Mouse (Mus musculus) MEL (cell line): Measurements from ENCODE around the gene Phf7. TPM values are rescaled to one million over a fixed set of nuclear protein-coding genes. Genes with fewer than 3 reads are reported as not detected.

Experiments
- DNase-seq: peaks from one replicate; pipeline ENCODE4 v3.0.0; 2011; ENCODE audit warnings: low read depth, low spot score
- H3K27ac ChIP-seq: 2 replicates; pipeline ENCODE4 v1.5.1; 2012; ENCODE audit warnings: low read depth, mild to moderate bottlenecking, control low read depth, low read length, moderate library complexity; ENCODE audit not compliant: control insufficient read depth
- H3K27me3 ChIP-seq, 2 experiments: fragments of 150-350 bp in 1 of 2; sonication (generic) in 1 of 2; 2 replicates each; pipeline ENCODE4 v1.6.1; 2012; ENCODE audit warnings: low read length in 2 of 2, mild to moderate bottlenecking in 2 of 2, improper control_type of control experiment in 1 of 2, moderate library complexity in 1 of 2; ENCODE audit not compliant: insufficient read depth in 2 of 2, control insufficient read depth in 1 of 2
- H3K36me3 ChIP-seq, 2 experiments: 2 replicates each; pipeline ENCODE4 v1.6.1; 2012 to 2014; ENCODE audit warnings: low read length in 2 of 2, improper control_type of control experiment in 1 of 2, inconsistent platforms in 1 of 2, mild to moderate bottlenecking in 1 of 2; ENCODE audit not compliant: insufficient read depth in 2 of 2, control insufficient read depth in 1 of 2
- H3K4me1 ChIP-seq, 2 experiments: fragments of 150-350 bp in 1 of 2; sonication (generic) in 1 of 2; 2 replicates each; pipeline ENCODE4 v1.6.1; 2012; ENCODE audit warnings: low read length in 2 of 2, improper control_type of control experiment in 1 of 2, mild to moderate bottlenecking in 1 of 2; ENCODE audit not compliant: insufficient read depth in 2 of 2, control insufficient read depth in 1 of 2
- H3K4me3 ChIP-seq, 2 experiments: fragments of 150-350 bp in 1 of 2; sonication (generic) in 1 of 2; 2 replicates each; pipeline ENCODE4 v1.5.1; 2012; ENCODE audit warnings: low read depth in 2 of 2, low read length in 2 of 2, mild to moderate bottlenecking in 2 of 2, moderate library complexity in 2 of 2, control low read depth in 1 of 2, improper control_type of control experiment in 1 of 2; ENCODE audit not compliant: control insufficient read depth in 1 of 2, insufficient read depth in 1 of 2
- H3K79me2 ChIP-seq: 2 replicates; pipeline ENCODE4 v1.6.1; 2012; ENCODE audit warnings: mild to moderate bottlenecking, low read length, moderate library complexity; ENCODE audit not compliant: control insufficient read depth, poor library complexity, insufficient read depth
- H3K9ac ChIP-seq: 2 replicates; pipeline ENCODE4 v1.6.1; 2012; ENCODE audit warnings: low read depth, mild to moderate bottlenecking, control low read depth, low read length, moderate library complexity; ENCODE audit not compliant: control insufficient read depth, poor library complexity, severe bottlenecking
- H3K9me3 ChIP-seq: fragments of 150-350 bp; sonication (generic); replicated peaks from 2 replicates; pipeline ENCODE4 v1.6.1; 2012; ENCODE audit warnings: mild to moderate bottlenecking, low read length, improper control_type of control experiment, moderate library complexity; ENCODE audit not compliant: insufficient read depth
- CHD1 ChIP-seq: IDR thresholded peaks from 2 replicates; pipeline ENCODE4 v1.6.1; 2012; ENCODE audit warnings: low read depth, mild to moderate bottlenecking, inconsistent platforms, low read length, improper control_type of control experiment
- CHD2 ChIP-seq: IDR thresholded peaks from 2 replicates; pipeline ENCODE4 v1.6.1; 2011; ENCODE audit warnings: low read length, improper control_type of control experiment
- CTCF ChIP-seq, 3 experiments: IDR thresholded peaks in 2 of 3; conservative IDR thresholded peaks in 1 of 3; 2 replicates each; pipeline ENCODE4 v1.5.1; 2011 to 2012; ENCODE audit warnings: low read length in 3 of 3, low read depth in 2 of 3, mild to moderate bottlenecking in 2 of 3, improper control_type of control experiment in 1 of 3, inconsistent platforms in 1 of 3, mixed read lengths in 1 of 3, moderate library complexity in 1 of 3; ENCODE audit not compliant: control insufficient read depth in 1 of 3, insufficient read depth in 1 of 3, poor library complexity in 1 of 3, severe bottlenecking in 1 of 3
- E2F4 ChIP-seq: IDR thresholded peaks from 2 replicates; pipeline ENCODE4 v1.6.1; 2011; ENCODE audit warnings: low read depth, low read length, improper control_type of control experiment, borderline replicate concordance
- ETS1 ChIP-seq: IDR thresholded peaks from 2 replicates; pipeline ENCODE4 v1.6.1; 2012; ENCODE audit warnings: low read depth, mild to moderate bottlenecking, inconsistent platforms, low read length, improper control_type of control experiment, moderate library complexity
- GATA1 ChIP-seq: IDR thresholded peaks from 2 replicates; pipeline ENCODE4 v1.6.1; 2011; ENCODE audit warnings: low read depth, low read length, improper control_type of control experiment
- HCFC1 ChIP-seq: IDR thresholded peaks from 2 replicates; pipeline ENCODE4 v1.6.1; 2012; ENCODE audit warnings: low read depth, mild to moderate bottlenecking, inconsistent platforms, low read length, improper control_type of control experiment, moderate library complexity
- MAX ChIP-seq: IDR thresholded peaks from 2 replicates; pipeline ENCODE4 v1.6.1; 2011; ENCODE audit warnings: low read length, improper control_type of control experiment
- MAZ ChIP-seq: IDR thresholded peaks from 2 replicates; pipeline ENCODE4 v1.6.1; 2012; ENCODE audit warnings: low read depth, mild to moderate bottlenecking, inconsistent platforms, low read length, improper control_type of control experiment
- MEF2A ChIP-seq: IDR thresholded peaks from 2 replicates; pipeline ENCODE4 v1.6.1; 2014; ENCODE audit warnings: low read depth, mild to moderate bottlenecking, inconsistent platforms, low read length, improper control_type of control experiment; ENCODE audit not compliant: poor library complexity, insufficient replicate concordance, severe bottlenecking; ENCODE audit errors: extremely low read depth
- MXI1 ChIP-seq: IDR thresholded peaks from 2 replicates; pipeline ENCODE4 v1.6.1; 2011; ENCODE audit warnings: mild to moderate bottlenecking, low read depth, low read length, improper control_type of control experiment
- MYB ChIP-seq: IDR thresholded peaks from 2 replicates; pipeline ENCODE4 v1.6.1; 2011; ENCODE audit warnings: mild to moderate bottlenecking, low read depth, low read length, improper control_type of control experiment
- MYC ChIP-seq: IDR thresholded peaks from 2 replicates; pipeline ENCODE4 v1.6.1; 2011; ENCODE audit warnings: low read depth, mild to moderate bottlenecking, low read length, improper control_type of control experiment, moderate library complexity
- NELFE ChIP-seq: IDR thresholded peaks from 2 replicates; pipeline ENCODE4 v1.6.1; 2011; ENCODE audit warnings: low read depth, low read length, improper control_type of control experiment
- POLR2A ChIP-seq, 2 experiments: IDR thresholded peaks; 2 replicates each; pipeline ENCODE4 v1.6.1; 2011 to 2012; ENCODE audit warnings: low read length in 2 of 2, mild to moderate bottlenecking in 2 of 2, control low read depth in 1 of 2, improper control_type of control experiment in 1 of 2, low read depth in 1 of 2, moderate library complexity in 1 of 2; ENCODE audit not compliant: control insufficient read depth in 1 of 2, insufficient read depth in 1 of 2, poor library complexity in 1 of 2
- POLR2AphosphoS5 ChIP-seq: IDR thresholded peaks from 2 replicates; pipeline ENCODE4 v1.6.1; 2012; ENCODE audit warnings: low read depth, borderline replicate concordance, mild to moderate bottlenecking, inconsistent platforms, low read length, moderate library complexity, mixed read lengths
- RCOR1 ChIP-seq: IDR thresholded peaks from 2 replicates; pipeline ENCODE4 v1.6.1; 2012; ENCODE audit warnings: low read depth, mild to moderate bottlenecking, inconsistent platforms, low read length, improper control_type of control experiment
- SIN3A ChIP-seq: IDR thresholded peaks from 2 replicates; pipeline ENCODE4 v1.6.1; 2012; ENCODE audit warnings: low read length, improper control_type of control experiment, inconsistent platforms
- TCF12 ChIP-seq: IDR thresholded peaks from 2 replicates; pipeline ENCODE4 v1.6.1; 2014; ENCODE audit warnings: low read depth, mild to moderate bottlenecking, inconsistent platforms, low read length, improper control_type of control experiment, moderate library complexity
- UBTF ChIP-seq: IDR thresholded peaks from 2 replicates; pipeline ENCODE4 v1.6.1; 2012; ENCODE audit warnings: low read depth, mild to moderate bottlenecking, inconsistent platforms, low read length, improper control_type of control experiment, moderate library complexity, borderline replicate concordance; ENCODE audit not compliant: insufficient read depth
- USF2 ChIP-seq, 2 experiments: IDR thresholded peaks; 2 replicates each; pipeline ENCODE4 v1.6.1; 2011 to 2012; ENCODE audit warnings: improper control_type of control experiment in 2 of 2, low read length in 2 of 2, borderline replicate concordance in 1 of 2, inconsistent platforms in 1 of 2, low read depth in 1 of 2, mild to moderate bottlenecking in 1 of 2; ENCODE audit not compliant: insufficient read depth in 1 of 2
- ZMIZ1 ChIP-seq: IDR thresholded peaks from 2 replicates; pipeline ENCODE4 v1.6.1; 2012; ENCODE audit warnings: low read depth, mild to moderate bottlenecking, inconsistent platforms, low read length, improper control_type of control experiment, moderate library complexity
- polyA plus RNA-seq, 2 experiments: library from polyadenylated mRNA; stranded (reverse) in 1 of 2; unstranded in 1 of 2; fragments of >175 nt in 1 of 2; fragments of >200 nt in 1 of 2; gene quantifications; 2 replicates each; pipeline versions ENCODE4 v1.2.1 to v1.2.4; 2012; ENCODE audit warnings: low replicate concordance in 2 of 2, low read depth in 1 of 2; ENCODE audit not compliant: insufficient read length in 2 of 2, insufficient read depth in 1 of 2, missing spikeins in 1 of 2
- total RNA-seq: library from RNA; depleted of rRNA; stranded (reverse); fragments of 300-350 nt; gene quantifications from 2 replicates; pipeline ENCODE4 v1.2.3, GENCODE M21; 2012

Gene Phf7
- total and polyA plus RNA-seq, 3 experiments, result 6.0 to 7.6 TPM; not detected in 1

DNA sequence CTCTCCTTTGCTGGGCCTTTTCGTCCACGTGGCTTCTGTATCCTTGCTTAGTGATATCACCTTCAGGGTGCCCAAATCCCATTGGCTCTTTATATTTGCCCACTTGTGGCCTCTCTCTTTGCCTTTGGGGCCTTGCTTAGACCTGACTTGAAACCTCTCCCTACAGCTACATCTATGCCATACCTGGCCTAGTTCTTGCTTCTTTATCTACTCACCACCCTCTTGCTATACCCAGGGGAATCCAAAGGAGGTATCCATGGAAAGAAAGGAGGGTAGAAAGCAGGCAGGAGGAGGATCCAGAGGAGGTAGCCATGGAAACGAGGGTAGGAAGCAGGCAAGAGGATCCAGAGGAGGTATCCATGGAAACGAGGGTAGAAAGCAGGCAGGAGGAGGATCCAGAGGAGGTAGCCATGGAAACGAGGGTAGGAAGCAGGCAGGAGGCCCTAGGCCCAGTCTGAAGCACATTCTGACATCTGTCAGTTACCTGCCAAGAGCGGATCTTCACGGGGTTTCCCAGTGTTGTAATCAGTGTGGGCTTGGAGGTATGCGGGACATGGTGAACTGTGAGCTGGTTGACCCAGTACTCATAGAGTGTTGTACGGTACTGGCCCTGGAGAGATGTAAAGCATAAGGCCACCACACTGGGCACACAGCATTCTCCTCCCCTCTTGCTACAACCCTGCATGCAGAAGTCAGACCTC lies 17.3 kb upstream of the Phf7 start:
- Histone ChIP-seq H3K4me1 (no peaks in the 10 kb centered on the region), H3K9ac (no peak overlapping the region), H3K27ac (no peak overlapping the region), H3K9me3 (no peaks in the 10 kb centered on the region), H3K79me2 (no peaks in the 10 kb centered on the region), H3K27me3 (no peaks in the 10 kb centered on the region), H3K36me3 (no peaks in the 10 kb centered on the region), H3K4me3 (no peak overlapping the region)
- DNase-seq, result no peak
- TF ChIP-seq MEF2A (no peak), TCF12 (no peak), SIN3A (no peak), ETS1 (no peak), MAZ (no peak), UBTF (no peak), MXI1 (no peak), MAX (no peak), CTCF (IDR thresholded peaks at IDR 0.05 in 2 of 3, conservative IDR thresholded peaks at IDR 0.05 in 1 of 3; ENCODE audit: control insufficient read depth in 1 of 3, insufficient read depth in 1 of 3, low read depth in 2 of 3, low read length in 3 of 3, poor library complexity in 1 of 3, severe bottlenecking in 1 of 3) (no peak), NELFE (no peak), MYB (no peak), POLR2AphosphoS5 (no peak), MYC (no peak), RCOR1 (no peak), CHD2 (no peak), HCFC1 (no peak), POLR2A (IDR thresholded peaks at IDR 0.05; ENCODE audit: control insufficient read depth in 1 of 2, insufficient read depth in 1 of 2, low read depth in 1 of 2, low read length in 2 of 2, poor library complexity in 1 of 2) (no peak), USF2 (IDR thresholded peaks at IDR 0.05; ENCODE audit: borderline replicate concordance in 1 of 2, insufficient read depth in 1 of 2, low read depth in 1 of 2, low read length in 2 of 2) (no peak), GATA1 (no peak), ZMIZ1 (no peak)

DNA sequence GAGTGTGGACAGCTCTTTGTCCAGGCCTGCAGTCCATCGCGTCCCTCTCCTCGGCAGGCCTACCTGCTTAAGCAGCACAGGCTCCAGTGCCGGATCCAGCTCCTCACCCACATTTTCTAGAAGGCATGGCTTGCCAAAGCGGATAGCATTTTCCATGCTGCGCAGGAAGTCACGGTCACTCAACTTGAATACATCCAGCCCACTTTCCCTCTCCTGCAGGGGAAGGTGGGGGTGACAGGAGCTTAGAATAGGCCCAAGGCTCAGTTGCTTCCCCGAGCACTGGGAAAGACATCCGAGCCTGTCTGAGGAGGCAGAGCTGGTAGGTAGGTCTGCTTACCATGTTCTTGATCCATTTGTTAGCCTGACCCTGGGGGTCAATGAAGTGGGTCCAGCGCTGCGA lies 16.5 kb upstream of the Phf7 start:
- Histone ChIP-seq H3K4me1 (no peaks in the 10 kb centered on the region), H3K9ac (no peak overlapping the region), H3K9me3 (no peaks in the 10 kb centered on the region), H3K27me3 (no peaks in the 10 kb centered on the region), H3K79me2 (no peaks in the 10 kb centered on the region), H3K4me3 (no peak overlapping the region), H3K36me3 (no peaks in the 10 kb centered on the region), H3K27ac (no peak overlapping the region)
- no peak for DNase-seq
- no peak for TF ChIP-seq CHD1
- no peak for TF ChIP-seq UBTF
- TF ChIP-seq ZMIZ1, result no peak
- TF ChIP-seq E2F4, result no peak
- TF ChIP-seq MAZ, result no peak
- no peak for TF ChIP-seq MXI1
- no peak for TF ChIP-seq ETS1
- no peak for TF ChIP-seq GATA1
